8 mouse cellular contexts compared by ENCODE assay signal in the genomic region with DNA sequence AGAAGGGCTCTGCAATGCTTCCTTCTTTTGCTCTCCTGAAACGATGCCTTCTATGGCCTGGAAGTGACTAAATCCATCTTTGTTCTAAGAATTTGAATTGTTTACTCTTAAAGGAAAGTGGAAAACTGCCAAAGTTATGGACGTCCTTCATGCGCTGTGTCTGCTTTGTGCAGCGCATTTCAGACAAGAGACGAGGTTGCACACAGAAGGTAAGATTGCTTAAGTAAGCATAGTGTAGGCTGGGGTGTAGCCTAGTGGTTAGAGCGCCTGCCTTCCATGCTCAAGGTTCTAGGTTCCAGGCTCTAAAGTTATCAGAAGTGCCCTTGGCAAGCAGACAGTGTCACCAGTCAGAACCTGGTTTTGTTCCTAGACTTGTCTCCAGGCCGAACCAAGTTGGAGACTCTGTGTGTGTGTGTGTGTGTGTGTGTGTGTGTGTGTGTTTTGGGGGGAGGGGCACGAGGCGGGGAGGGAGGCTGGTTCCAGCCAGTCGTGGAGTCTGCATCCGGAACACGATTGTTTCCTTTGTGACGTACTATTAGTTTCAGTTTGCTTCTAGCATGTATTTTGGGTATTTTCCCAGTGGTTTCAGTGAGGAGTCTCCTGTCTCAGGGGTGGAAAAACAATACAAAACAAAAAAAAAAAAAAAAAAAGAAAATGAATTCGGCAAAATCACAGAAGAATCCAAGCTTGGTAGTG.
DNase-seq lines count a peak whose midpoint lies in the region; ATAC-seq and TF ChIP-seq lines count a peak whose summit lies in the region.
"Had no signal": no experiment of that assay in that cellular context is flagged by ENCODE, and none has a peak within 500 bp of the region (broad histone marks: within the 10 kb centered on the region; RNA-seq: fewer than 3 reads in every experiment).

No protein-coding gene starts in this region.

- no peak overlapping the region for H3K4me3 ChIP-seq in forebrain, embryonic 15.5 days
- no peak overlapping the region for H3K4me3 ChIP-seq in intestine, postnatal 0 days (ENCODE audit: low read depth, low read length)
- H3K4me3 ChIP-seq: limb, embryonic 13.5 days had no signal

- H3K9ac ChIP-seq in forebrain, embryonic 15.5 days (replicated peaks) = no peak overlapping the region
- no peak overlapping the region for H3K9ac ChIP-seq in intestine, postnatal 0 days (ENCODE audit: low read depth, low read length)
- H3K9ac ChIP-seq: limb, embryonic 13.5 days had no signal

- peak overlapping the region; percentile 77 for H3K27ac ChIP-seq in forebrain, embryonic 15.5 days (replicated peaks)
- H3K27ac ChIP-seq in intestine, postnatal 0 days (ENCODE audit: low read depth, low read length) = no peak overlapping the region
- H3K27ac ChIP-seq: limb, embryonic 13.5 days had no signal

- H3K36me3 ChIP-seq in forebrain, embryonic 15.5 days = no peaks in the 10 kb centered on the region
- no peaks in the 10 kb centered on the region for H3K36me3 ChIP-seq in intestine, postnatal 0 days (ENCODE audit: control insufficient read depth, insufficient read depth)
- H3K36me3 ChIP-seq: limb, embryonic 13.5 days had no signal

- H3K27me3 ChIP-seq in forebrain, embryonic 15.5 days = no peaks in the 10 kb centered on the region
- no peaks in the 10 kb centered on the region for H3K27me3 ChIP-seq in intestine, postnatal 0 days (replicated peaks; ENCODE audit: control insufficient read depth, insufficient read depth, low read length)
- H3K27me3 ChIP-seq: limb, embryonic 13.5 days had no signal

- H3K4me1 ChIP-seq in forebrain, embryonic 15.5 days = peaks cover 19% of the 10 kb centered on the region
- H3K4me1 ChIP-seq in intestine, postnatal 0 days (replicated peaks; ENCODE audit: control insufficient read depth, insufficient read depth, low read length) = no peaks in the 10 kb centered on the region

- WGBS in forebrain, embryonic 15.5 days = 49% methylated on average over 14 of the region's 14 CpGs
- 50% methylated on average over 13 of the region's 14 CpGs for WGBS in intestine, postnatal 0 days

- H3K4me2 ChIP-seq in forebrain, embryonic 15.5 days (replicated peaks) = peak overlapping the region; percentile 17
- 0 out of 2 replicates have a peak overlapping the region, but pooled peaks have one; percentile 1 for H3K4me2 ChIP-seq in intestine, postnatal 0 days (replicated peaks; ENCODE audit: low read depth)
- H3K4me2 ChIP-seq: limb, embryonic 13.5 days had no signal

- ATAC-seq in CD4-positive, CD25-positive, alpha-beta regulatory T cell, adult 4 months = peak; percentile 97
- peak; percentile 59 for ATAC-seq in forebrain, embryonic 15.5 days (replicated peaks)
- ATAC-seq in intestine, postnatal 0 days = no peak
- peak; percentile 65 for ATAC-seq in megakaryocyte progenitor cell, adult 5-6 weeks (replicated peaks; ENCODE audit: poor library complexity)

- DNase-seq in 416B (ENCODE audit: low read depth) = peak; percentile 26
- DNase-seq in T-cell, adult 2 months (ENCODE audit: low spot score) = no peak
- DNase-seq in layer of hippocampus, postnatal 10 days (ENCODE audit: low spot score in 2 of 2) = no peak

- no peak for TF ChIP-seq CTCF in intestine, postnatal 0 days (IDR thresholded peaks at IDR 0.05; ENCODE audit: low read depth)

- no peaks in the 10 kb centered on the region for H3K9me3 ChIP-seq in forebrain, embryonic 15.5 days
- H3K9me3 ChIP-seq in intestine, postnatal 0 days (ENCODE audit: control insufficient read depth) = 0 out of 2 replicates have a peak, but pooled peaks cover 4% of the 10 kb centered on the region
- H3K9me3 ChIP-seq: limb, embryonic 13.5 days had no signal
